Mouse (Mus musculus) cerebellum, adult 11-12 months (tissue): ENCODE results near the gene Ell.

Experiments
- DNase-seq: peaks from one replicate; pipeline ENCODE4 v3.0.0; 2022

Ell gene

GRCm38 (mm10) chr8:70538633-70539076, 602 bp upstream of the Ell start:
- DNase-seq = peak; percentile 99

DNA sequence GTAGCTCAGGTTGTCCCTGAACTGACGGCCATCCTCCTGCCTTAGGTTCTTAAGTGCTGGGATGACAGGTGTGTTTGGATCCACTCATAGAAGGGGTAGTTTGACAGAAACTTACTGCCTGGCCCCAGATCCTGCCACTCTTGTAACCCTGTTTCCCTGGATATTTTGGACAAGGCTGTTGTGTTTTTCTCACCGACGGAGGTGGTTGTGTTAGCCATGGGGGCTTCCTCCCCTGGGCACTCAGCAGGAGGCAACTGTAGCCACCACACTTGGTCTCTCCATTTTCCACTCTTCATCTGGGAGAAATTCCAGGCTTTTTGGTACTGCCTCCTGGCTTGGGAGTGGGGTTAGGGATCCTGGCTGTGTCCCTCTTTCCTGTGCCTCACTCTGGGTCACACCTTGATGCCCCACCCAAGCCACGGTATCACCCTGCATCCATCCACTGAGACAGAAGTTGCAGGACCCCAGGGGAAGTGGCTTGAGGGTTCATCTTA, 803 bp downstream of the Ell start:
- peak; percentile 72 for DNase-seq

GRCm38 (mm10) chr8:70540507-70541071, 1.3 kb downstream of the Ell start:
- no peak for DNase-seq

DNA sequence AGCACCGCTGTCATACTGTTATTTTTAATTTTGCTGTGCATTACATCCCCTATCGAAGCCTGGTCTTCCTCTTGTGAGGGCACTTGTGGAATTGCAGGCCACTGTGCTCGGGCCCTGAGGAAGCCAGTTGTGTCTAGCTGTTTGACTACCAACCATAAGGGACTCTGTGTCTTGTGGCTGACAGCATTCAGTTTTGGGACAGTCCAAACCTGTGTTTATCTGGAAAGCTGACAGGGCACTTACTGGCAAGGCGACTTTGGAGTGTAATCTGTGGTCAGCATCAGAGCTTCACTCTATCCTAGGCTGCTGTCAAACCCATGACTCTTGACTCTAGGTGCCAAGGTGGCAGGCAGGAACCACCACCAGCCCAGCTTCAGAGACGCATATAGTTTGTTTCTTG, 1.8 kb downstream of the Ell start:
- no peak for DNase-seq

- peak; percentile 27 for DNase-seq
Observed at GRCm38 (mm10) chr8:70544200-70544687, 5.0 kb downstream of the Ell start.

- DNase-seq = no peak
Observed at GRCm38 (mm10) chr8:70546412-70546811, 7.2 kb downstream of the Ell start.

- DNase-seq = no peak
Observed at GRCm38 (mm10) chr8:70547762-70548161, 8.5 kb downstream of the Ell start.

GRCm38 (mm10) chr8:70549412-70550184, 10.3 kb downstream of the Ell start:
- no peak for DNase-seq

DNA sequence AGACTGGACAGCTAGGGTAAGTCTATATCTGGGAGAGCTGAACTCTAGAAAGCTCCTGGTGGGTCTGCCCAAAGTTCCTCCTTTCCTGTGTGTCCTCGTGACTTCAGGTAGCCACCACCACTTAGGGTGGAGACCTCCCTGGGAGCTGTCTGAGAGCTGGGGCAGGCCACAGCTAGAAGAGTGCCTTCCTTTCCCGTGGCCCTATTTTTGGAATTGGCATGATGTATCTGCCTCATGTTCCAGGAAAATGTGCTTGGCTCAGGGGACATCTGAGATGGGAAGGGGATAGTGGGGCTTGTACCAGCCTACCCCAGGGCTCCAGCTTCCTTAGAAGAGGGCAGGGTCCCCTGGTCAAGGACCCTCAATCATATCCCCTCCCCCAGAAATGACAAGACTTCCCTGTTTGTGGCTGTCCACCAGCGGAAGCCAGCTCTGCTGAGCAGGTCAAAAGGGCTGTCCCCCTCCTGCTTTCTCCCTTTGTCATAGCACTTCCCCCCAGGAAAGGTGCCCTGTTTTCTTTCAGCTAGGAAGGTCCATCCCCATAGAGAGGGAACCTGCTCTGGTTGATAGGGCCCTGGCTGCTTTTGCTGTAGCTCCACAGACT, 12.4 kb downstream of the Ell start:
- DNase-seq = no peak

DNA sequence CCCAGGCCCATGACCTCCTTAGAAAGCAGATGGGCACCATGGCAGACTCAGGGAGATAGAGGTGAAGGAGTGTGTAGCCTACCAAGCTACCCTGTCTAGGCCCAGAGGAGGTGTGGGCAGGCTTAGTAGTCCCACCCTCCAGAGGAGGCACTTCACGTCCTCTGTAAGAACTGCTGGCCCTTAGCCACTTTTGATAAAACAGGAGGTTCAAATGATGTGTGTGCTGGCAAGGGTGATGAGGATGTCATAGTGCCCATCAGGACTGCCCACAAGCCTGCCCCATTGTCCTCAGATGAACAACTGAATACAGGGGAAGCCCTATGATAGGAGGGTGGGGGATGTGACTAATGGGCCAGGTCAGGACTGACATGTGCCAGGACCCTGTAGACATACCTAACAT, 13.6 kb downstream of the Ell start:
- no peak for DNase-seq

DNA sequence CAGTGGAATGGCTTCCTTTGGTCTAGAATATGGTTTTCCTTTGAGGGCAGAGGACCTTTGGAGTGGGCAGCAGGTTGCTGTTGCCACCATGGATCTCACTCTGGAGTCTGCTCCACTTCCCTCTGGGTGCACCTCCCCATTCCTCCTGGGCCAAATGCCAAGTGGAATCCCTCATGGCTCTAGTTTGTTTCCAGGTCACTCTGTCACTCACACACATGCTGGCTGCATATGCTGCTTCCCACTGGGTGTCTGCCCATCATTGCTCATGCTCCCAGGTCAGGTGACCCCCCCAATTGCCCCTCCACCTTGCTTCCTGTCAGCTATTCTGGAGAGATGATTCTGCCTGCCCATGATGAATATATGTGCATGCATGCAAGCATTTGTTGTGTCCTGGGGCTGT, 14.5 kb downstream of the Ell start:
- peak; percentile 83 for DNase-seq

DNA sequence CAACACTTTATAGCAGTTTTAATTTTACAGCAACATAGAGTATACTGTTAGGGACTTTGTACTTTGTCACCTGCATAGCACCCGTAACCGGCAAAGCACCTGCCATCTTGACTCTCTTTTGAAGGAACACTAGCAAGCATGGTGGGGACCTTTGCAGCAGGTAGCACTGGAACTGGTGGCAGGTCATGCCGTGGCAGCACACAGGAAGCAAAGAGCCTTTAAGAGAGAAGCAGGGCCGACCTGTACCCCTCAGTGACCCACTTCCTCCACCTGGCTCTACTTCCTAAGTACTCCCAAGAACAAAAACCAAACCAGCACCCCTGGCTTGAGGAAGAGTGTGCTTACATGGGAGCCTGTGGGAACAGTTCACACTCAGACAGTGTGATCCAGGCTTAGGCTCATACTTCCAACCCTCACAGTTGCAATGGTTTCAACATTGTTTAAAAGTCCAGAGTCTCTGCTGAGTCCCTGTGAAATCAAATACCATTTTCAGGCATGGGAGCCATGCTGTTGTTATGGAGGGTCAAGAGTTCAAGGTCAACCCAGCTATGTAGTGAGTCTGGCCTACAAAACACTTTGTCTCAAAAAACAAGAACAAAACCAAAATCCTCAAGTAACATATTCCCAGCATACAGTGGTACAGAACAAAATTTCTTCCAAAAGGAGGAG, 16.0 kb downstream of the Ell start:
- no peak for DNase-seq

DNA sequence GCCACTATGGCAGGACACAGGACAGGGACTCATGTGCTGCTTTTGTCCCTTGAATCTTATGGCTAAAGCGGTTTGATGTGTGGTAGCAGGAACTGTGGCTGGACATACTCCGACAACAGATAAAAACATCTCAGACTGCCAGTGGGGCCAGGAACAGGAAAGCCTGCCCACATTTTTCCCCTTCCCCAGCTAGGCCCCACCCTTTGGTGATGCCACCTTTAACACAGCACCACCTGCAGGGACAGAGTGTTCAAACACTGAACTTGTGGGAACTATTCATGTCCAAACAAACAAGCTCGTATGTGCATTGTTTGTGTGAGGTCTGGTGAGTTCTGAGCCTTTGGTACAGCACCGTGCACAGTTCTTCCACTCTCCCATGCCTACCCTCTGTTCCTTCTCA, 19.1 kb downstream of the Ell start:
- no peak for DNase-seq

- no peak for DNase-seq
Observed at GRCm38 (mm10) chr8:70558983-70559382, 19.7 kb downstream of the Ell start.

GRCm38 (mm10) chr8:70560096-70560495, 20.8 kb downstream of the Ell start:
- DNase-seq = peak; percentile 61

- DNase-seq = no peak
Observed at GRCm38 (mm10) chr8:70560564-70560963, 21.3 kb downstream of the Ell start.

DNA sequence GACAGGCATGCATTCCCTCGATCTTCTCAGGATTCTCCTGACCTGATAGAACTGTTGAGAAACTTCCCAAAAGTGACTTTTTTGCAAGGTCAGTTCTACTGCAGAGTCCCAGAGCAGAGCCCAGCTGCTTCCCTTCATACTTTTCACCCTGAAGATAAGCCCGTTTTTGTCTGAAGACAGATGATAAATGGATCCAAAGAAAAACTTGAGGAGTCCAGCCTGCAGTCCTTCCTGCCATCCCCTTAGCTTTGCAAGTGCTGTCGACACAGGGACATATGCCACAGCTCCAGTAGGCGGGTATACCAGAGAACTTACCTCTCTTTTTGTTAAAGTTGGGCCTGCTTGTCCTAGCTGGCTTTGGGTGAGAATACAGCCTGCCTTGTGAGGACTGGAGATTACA, 22.1 kb downstream of the Ell start:
- DNase-seq = no peak

DNA sequence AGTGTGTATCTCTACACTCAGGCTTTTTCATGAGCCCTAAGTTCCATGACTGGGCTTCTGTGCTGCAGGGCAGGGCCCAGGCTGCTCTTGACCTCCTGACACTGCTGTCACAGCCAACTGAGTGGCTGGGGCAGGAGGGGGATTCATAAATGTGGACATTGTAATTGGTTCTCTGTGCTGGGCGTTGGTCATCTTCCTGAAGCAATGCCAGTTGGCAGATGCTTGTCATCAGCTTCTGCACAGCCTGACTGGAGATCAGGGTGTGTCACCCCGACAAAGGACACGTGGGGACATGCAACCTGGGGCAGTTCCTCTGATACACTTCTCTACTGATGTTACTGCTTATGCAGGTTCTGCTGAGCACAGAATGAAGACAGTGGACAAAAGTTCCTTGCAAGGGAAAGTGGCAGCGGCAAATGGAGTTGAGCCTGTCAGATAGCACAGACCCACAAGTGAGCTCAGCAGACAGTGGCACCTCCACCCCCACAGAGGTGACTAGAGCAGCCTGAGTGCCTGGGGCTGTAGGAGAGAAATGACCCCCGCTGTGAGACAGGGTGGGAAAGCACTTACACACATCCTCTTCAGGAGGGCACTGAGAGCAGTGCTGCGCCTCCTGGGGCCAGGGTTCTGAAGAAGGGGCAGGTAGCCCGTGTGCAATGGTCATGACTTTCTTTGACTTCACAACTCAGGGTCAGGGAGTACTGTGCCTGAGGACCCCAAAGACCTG, 22.7 kb downstream of the Ell start:
- no peak for DNase-seq

GRCm38 (mm10) chr8:70562802-70563201, 23.5 kb downstream of the Ell start:
- no peak for DNase-seq

DNA sequence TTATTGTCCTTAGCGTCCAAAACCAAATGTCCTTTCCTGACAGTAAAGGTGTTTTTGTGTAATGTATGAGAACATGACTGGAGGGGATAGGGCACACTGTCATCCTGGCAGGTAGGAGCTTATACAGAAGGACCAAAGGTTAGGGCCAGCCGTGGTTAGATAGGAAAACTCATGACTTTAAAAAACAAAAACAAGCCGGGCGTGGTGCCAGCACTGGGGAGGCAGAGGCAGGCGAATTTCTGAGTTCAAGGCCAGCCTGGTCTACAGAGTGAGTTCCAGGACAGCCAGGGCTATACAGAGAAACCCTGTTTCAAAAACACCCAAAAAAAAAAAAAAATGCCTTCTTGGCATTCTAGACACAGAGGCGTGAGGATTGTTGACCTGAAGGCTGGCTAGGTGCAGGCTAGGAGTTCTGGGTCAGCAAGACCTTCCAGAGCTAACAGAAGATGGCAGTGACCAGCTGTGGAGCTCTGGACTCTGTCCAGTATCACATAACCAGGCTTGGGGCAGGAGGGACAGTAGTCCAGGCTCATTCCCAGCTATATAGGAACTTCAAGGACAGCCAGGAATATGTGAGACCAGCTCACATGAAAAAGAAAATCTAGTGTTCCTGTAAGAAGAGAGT, 24.6 kb downstream of the Ell start:
- DNase-seq = no peak

DNA sequence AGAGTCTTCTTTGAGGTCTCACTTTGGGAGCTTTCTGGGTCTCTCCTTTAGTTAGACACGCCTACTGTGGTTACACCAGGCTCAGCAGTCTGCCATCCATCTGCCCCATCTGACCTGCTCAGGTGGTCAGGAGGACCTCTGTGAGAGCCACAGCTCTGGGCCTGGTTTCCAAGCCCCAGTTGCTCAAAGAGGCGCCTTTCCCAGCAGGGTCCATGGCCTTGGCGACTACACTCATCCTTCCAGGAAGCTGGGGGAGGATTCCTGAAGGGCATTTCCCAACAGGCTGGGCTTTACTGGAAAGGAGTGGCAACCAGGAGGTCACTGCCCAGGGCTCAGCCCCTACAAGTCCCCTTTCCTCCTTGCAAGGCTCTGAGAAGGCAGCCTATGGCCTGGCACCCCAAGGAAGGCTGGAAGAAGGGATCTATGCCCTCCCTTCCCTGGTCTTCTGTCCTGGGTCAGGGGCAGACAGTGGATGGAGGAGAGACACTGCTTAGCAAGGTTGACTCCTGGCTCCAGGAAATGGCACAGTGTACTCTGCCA, 25.5 kb downstream of the Ell start:
- DNase-seq = no peak

DNA sequence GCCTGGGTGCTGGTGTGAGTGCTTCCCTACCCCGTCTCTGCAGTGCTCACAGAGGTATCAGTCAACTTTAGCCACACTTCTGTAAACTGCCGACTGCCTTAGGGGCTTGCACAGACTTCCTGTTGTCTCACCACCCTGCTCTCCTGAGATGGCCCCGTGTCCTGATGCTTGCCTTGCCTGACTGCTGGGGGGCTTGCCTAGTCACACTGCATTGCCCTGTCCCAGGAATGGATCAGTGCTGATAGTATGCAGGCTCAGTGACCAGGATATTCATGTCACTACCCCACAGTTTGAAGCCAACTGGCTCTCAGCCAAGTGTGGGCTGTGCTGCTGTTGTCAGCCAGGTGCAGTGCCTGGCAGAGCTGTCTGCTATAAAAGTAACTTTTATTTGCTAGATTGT, 26.3 kb downstream of the Ell start:
- DNase-seq = no peak
